Mouse (Mus musculus): Measurements from ENCODE around the gene Asb4. TPM values are rescaled to one million over a fixed set of nuclear protein-coding genes. Genes with fewer than 3 reads are reported as not detected.

Asb4 gene
- polyA plus RNA-seq, 1 experiment from 2014 or later = 50.5 TPM

DNA sequence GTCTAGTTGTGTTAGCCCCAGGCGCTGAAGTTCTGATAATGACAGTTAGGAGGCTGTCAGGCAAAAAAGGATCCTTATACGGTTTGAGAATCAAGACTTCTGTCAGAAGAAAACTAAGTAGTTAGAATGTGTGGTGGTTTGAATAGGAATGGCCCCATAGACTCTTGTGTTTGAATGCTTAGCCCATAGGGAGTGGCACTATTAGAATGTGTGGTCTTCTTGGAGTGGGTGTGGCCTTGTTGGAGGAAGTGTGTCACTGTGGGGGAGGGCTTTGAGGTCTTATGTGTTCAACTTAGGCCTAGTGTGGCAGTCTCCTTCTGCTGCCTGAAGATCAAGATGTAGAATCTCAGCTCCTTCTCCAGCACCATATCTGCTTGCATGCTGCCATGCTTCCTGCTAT is 43.8 kb downstream of the Asb4 start:
- no peak overlapping the region for H3K27ac ChIP-seq (ENCODE audit: poor library complexity, severe bottlenecking)
- 0 out of 2 replicates have a peak, but pooled peaks cover 3% of the 10 kb centered on the region for H3K4me1 ChIP-seq (replicated peaks)
- no peaks in the 10 kb centered on the region for H3K27me3 ChIP-seq (replicated peaks)
- peaks cover 29% of the 10 kb centered on the region for H3K36me3 ChIP-seq
- H3K4me2 ChIP-seq = no peak overlapping the region
- ATAC-seq (ENCODE audit: insufficient number of reproducible peaks, low FRiP score) = no peak
- H3K9me3 ChIP-seq (replicated peaks) = no peaks in the 10 kb centered on the region
- WGBS = 80% methylated on average over 2 of the region's 2 CpGs
- no peak overlapping the region for H3K9ac ChIP-seq
- no peak overlapping the region for H3K4me3 ChIP-seq

DNA sequence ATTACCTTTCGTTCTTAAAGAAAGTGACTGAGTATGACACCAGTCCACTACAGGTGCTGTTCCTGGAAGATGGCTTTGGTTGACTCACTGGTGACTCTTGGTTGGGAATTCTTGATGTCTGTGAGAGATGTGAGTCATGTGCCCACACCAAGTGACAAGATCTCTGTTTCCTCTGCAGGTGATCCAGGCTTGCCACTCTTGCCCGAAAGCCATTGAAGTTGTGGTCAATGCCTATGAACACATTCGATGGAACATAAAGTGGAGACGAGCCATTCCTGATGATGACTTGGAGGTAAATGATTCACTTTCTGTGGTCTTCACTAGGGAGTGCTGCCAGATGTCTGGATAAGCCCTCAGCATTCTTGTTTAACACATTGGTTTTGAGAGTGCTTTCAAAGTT is 46.4 kb downstream of the Asb4 start:
- Histone ChIP-seq H3K4me1 (replicated peaks) (0 out of 2 replicates have a peak, but pooled peaks cover 3% of the 10 kb centered on the region), H3K36me3 (peaks cover 21% of the 10 kb centered on the region), H3K4me3 (no peak overlapping the region), H3K9me3 (replicated peaks) (no peaks in the 10 kb centered on the region), H3K27ac (ENCODE audit: poor library complexity, severe bottlenecking) (no peak overlapping the region), H3K27me3 (replicated peaks) (no peaks in the 10 kb centered on the region), H3K4me2 (no peak overlapping the region), H3K9ac (no peak overlapping the region)
- no peak for ATAC-seq (ENCODE audit: insufficient number of reproducible peaks, low FRiP score)
- WGBS = 92% methylated on average over 4 of the region's 4 CpGs

DNA sequence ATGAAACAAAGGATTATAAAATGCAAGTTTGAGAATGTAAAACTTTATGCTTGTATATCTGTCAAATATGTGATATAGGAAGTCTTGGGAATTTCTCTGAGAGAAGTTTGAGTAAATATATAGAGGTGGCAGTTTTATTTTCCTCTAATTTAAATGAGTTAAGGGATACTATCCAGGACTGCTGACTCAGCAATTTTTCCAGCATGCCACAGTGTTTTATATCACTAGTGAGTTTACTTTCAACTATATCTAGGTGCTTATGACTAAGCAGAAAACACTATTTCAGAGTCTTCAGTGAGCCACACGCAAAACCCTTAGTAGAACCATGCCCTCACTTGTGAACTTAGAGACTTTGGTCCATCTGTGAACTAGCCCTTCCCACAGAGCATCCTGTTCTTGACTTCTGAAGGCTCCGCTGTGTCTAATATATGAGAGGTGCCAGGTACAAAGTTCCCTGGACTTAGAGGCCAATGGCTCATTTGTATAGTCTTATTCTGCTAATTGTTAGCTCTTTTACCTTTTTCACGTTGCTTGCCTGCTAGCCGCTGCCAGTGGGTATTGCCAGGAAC is 46.9 kb downstream of the Asb4 start:
- ATAC-seq (ENCODE audit: insufficient number of reproducible peaks, low FRiP score) = no peak
- 90% methylated on average over 4 of the region's 4 CpGs for WGBS
- Histone ChIP-seq H3K9me3 (replicated peaks) (no peaks in the 10 kb centered on the region), H3K4me2 (no peak overlapping the region), H3K36me3 (peaks cover 21% of the 10 kb centered on the region), H3K9ac (no peak overlapping the region), H3K4me3 (no peak overlapping the region), H3K4me1 (replicated peaks) (0 out of 2 replicates have a peak, but pooled peaks cover 2% of the 10 kb centered on the region), H3K27me3 (replicated peaks) (no peaks in the 10 kb centered on the region), H3K27ac (ENCODE audit: poor library complexity, severe bottlenecking) (no peak overlapping the region)

DNA sequence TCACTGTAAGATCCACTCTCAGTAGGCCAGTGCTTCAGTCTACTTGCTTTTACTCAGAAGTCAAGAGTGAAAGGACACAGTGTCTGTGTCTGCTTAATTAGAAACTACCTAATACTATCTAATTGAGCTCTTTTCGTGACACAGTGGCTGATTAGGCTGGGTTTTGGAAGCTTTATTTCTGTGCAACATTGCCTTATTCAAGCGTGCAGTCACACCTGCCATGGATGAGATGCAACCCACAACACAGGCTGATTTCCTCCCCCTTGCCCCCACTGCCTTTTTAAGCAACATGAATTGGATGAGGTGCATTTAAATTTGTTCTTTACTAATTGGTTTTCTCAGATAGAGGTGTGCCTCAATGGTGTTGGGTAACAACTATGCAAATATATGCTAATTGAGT is 50.7 kb downstream of the Asb4 start:
- 80% methylated on average over 2 of the region's 2 CpGs for WGBS

DNA sequence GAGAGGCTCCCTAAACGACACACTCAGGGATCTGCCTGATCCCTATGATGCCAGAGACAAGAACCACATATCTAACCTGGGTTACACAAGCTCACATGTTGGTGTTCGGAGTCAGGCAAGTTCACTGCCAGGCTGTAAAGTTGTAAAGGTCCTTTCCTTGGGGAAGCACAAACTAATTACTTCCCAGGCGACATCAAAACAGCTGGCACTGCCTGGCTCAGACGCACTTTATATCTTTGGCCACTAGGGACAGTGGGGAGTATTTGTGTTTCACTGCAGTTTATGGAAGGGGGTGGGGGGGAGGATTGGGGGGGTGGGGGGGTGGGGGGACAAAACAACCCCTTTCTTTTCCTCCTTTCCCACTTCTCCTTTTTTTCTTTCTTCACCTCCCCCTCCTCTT is 54.6 kb downstream of the Asb4 start:
- Histone ChIP-seq H3K9me3 (replicated peaks) (no peaks in the 10 kb centered on the region), H3K27me3 (replicated peaks) (no peaks in the 10 kb centered on the region), H3K4me2 (no peak overlapping the region), H3K9ac (no peak overlapping the region), H3K27ac (ENCODE audit: poor library complexity, severe bottlenecking) (no peak overlapping the region), H3K4me3 (no peak overlapping the region), H3K36me3 (no peaks in the 10 kb centered on the region), H3K4me1 (replicated peaks) (peaks cover 15% of the 10 kb centered on the region)
- WGBS = 52% methylated on average over 4 of the region's 4 CpGs
- ATAC-seq (ENCODE audit: insufficient number of reproducible peaks, low FRiP score) = no peak

More for the DNA sequence above, 50.7 kb downstream of the Asb4 start:
- Histone ChIP-seq H3K4me1 (replicated peaks) (no peaks in the 10 kb centered on the region), H3K36me3 (peaks cover 17% of the 10 kb centered on the region), H3K4me3 (no peak overlapping the region), H3K9me3 (replicated peaks) (no peaks in the 10 kb centered on the region), H3K27ac (ENCODE audit: poor library complexity, severe bottlenecking) (no peak overlapping the region), H3K4me2 (no peak overlapping the region), H3K9ac (no peak overlapping the region), H3K27me3 (replicated peaks) (no peaks in the 10 kb centered on the region)
- ATAC-seq (ENCODE audit: insufficient number of reproducible peaks, low FRiP score) = no peak

DNA sequence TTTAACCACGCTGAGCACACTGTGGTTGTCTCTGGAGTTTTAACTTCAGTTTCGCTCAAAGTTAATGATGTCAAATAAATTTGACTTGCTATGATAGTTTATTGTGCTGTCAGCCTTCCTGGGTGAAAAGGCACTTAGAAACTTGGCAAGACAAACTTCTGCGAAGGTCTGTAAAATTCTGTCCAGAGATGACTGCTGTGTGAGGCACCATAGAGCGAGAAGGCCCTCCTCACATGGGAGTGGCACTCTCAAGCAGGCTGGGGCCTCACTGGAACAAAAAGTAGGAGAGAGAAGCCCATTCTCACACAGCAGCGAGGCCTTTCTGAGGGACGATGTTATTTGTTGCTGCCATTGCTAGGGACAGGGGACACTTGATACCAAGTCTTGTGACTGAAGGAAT is 58.0 kb downstream of the Asb4 start:
- Histone ChIP-seq H3K9me3 (replicated peaks) (no peaks in the 10 kb centered on the region), H3K4me3 (no peak overlapping the region), H3K4me2 (no peak overlapping the region), H3K36me3 (no peaks in the 10 kb centered on the region), H3K27me3 (replicated peaks) (no peaks in the 10 kb centered on the region), H3K27ac (ENCODE audit: poor library complexity, severe bottlenecking) (no peak overlapping the region), H3K4me1 (replicated peaks) (peaks cover 24% of the 10 kb centered on the region), H3K9ac (no peak overlapping the region)
- WGBS = 84% methylated on average over 6 of the region's 6 CpGs
- ATAC-seq (ENCODE audit: insufficient number of reproducible peaks, low FRiP score) = no peak

DNA sequence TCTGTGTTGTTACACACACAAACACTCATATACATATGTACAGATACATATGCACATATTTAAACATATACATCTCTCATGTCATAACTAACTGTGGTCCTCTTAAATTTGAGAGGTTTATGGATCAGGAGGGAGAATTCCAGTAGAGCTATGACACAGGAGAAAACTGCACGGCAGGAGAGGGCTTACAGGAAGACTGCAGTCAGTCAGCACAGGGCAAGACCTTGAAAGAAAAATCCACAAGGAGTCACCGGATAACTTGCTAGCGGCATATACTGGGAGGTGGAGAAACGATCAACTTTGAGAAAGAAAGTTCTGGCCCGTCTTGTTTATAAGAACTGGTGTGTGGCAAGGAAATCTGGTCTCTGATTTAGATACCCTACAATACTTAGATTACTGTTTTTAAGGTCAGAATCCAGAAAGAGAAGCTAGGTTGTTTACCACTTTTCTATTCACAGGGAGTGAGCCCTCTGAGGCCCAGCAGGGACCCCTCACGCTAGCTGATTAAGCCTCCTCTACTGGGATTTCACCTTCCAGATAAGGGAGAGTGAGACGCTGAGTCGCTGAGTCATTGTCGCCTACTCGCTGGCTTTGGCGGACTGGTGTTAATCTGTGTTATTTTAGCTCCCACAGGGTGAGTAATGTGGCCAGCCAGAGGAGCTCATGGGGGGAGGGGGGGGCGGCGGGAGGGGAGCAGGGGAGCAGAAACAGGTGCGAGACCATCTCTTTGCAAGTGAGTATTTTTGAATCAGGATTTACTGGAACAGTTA is 59.3 kb downstream of the Asb4 start:
- Histone ChIP-seq H3K4me3 (peak overlapping the region; percentile 17), H3K27ac (ENCODE audit: poor library complexity, severe bottlenecking) (peak overlapping the region; percentile 88), H3K9ac (0 out of 2 replicates have a peak overlapping the region, but pooled peaks have one; percentile 23), H3K36me3 (no peaks in the 10 kb centered on the region), H3K4me2 (peak overlapping the region; percentile 63), H3K4me1 (replicated peaks) (peaks cover 24% of the 10 kb centered on the region), H3K27me3 (replicated peaks) (no peaks in the 10 kb centered on the region), H3K9me3 (replicated peaks) (no peaks in the 10 kb centered on the region)
- ATAC-seq (ENCODE audit: insufficient number of reproducible peaks, low FRiP score) = peak; percentile 89
- WGBS = under 1% methylated on average over 14 of the region's 14 CpGs

DNA sequence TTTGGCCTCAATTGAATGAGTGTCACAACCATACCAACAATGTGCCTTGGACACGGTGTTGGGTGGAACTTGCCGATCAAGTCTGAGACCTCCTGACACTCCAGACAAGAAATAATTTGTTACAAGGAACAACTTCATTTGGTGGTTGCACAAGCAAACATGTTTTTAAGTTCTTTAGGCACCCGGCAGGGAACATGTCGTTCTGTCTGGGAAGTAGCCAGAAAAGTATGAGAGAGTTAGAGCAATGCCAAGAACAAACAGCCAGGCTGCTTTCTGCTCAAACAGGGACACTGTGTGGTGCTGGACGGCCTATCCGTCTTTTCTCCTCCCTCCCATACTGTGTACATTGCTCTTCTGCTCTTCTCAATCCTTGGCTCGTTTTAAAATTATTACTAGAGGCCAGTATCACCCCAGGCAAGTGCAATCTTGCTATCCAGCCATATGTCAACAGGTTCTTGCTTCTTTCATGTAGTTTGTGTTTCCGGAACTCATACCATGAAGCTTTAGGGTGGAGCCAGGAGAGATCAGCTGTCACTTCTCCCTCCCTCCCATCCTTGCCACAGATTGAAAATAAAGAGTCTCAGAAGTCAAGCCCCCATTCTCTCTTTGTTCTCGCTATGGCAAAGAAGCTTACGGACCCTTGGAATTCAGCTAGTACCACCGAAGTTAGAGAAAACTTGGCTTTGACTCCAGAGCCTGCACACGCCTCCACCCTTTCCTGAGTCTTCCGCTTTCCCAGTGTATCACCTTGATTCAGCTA is 60.1 kb downstream of the Asb4 start:
- Histone ChIP-seq H3K4me1 (replicated peaks) (peaks cover 25% of the 10 kb centered on the region), H3K27ac (ENCODE audit: poor library complexity, severe bottlenecking) (peak overlapping the region; percentile 88), H3K9ac (0 out of 2 replicates have a peak overlapping the region, but pooled peaks have one; percentile 23), H3K4me3 (peak overlapping the region; percentile 17), H3K27me3 (replicated peaks) (no peaks in the 10 kb centered on the region), H3K36me3 (no peaks in the 10 kb centered on the region), H3K4me2 (peak overlapping the region; percentile 63), H3K9me3 (replicated peaks) (no peaks in the 10 kb centered on the region)
- peak; percentile 41 for ATAC-seq (ENCODE audit: insufficient number of reproducible peaks, low FRiP score)
- WGBS = 17% methylated on average over 13 of the region's 13 CpGs

DNA sequence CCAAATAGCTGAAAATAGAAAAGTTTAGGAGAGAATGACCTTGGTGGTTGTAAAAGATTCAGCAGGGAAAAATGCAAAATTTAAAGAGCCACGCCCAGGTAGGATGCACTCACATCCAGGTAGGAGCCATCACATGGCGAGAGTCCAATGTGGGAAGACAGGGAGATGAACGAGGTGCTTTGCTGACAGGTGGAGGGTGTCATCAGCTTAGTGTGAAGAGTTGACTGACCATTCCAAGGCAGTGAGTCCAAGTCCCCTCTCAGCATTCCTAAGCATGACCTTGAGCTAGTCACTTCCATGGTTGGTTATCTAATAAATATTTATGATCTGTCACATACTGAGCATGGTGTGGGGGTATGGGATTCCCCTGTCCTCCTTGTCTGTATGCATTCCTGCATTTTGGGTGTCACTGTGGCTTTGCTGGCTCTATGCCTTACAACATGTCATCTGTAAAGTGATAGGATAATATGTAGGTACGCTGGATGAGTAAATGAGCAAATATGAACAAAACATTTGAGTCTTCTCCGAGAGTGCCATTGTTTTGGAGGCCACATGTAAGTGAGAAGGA is 61.2 kb downstream of the Asb4 start:
- Histone ChIP-seq H3K4me3 (no peak overlapping the region), H3K27me3 (replicated peaks) (no peaks in the 10 kb centered on the region), H3K9ac (no peak overlapping the region), H3K4me1 (replicated peaks) (peaks cover 27% of the 10 kb centered on the region), H3K9me3 (replicated peaks) (no peaks in the 10 kb centered on the region), H3K36me3 (no peaks in the 10 kb centered on the region), H3K27ac (ENCODE audit: poor library complexity, severe bottlenecking) (no peak overlapping the region), H3K4me2 (no peak overlapping the region)
- WGBS = 87% methylated on average over 5 of the region's 5 CpGs
- no peak for ATAC-seq (ENCODE audit: insufficient number of reproducible peaks, low FRiP score)

DNA sequence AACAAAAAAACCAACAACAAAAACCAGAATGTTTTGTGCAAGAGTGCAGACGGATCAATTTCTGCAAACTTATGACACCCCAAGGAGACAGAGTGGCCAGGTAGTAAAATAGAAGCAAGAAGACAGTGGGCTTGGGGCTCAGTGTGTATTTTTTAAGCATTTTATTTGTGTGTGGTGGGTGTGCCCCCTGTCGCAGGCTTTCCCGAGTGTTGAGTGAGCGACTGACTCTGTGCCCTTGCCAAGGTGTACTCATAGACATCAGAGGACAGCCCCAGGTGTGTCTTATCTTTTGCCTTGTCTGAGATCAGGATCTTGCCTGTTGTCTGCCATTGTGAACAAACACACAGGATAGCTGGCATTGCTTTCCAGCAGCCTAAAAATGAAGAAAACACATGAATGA is 63.8 kb downstream of the Asb4 start:
- ATAC-seq (ENCODE audit: insufficient number of reproducible peaks, low FRiP score) = no peak
- WGBS = 84% methylated on average over 4 of the region's 4 CpGs
- no peak overlapping the region for H3K9ac ChIP-seq

DNA sequence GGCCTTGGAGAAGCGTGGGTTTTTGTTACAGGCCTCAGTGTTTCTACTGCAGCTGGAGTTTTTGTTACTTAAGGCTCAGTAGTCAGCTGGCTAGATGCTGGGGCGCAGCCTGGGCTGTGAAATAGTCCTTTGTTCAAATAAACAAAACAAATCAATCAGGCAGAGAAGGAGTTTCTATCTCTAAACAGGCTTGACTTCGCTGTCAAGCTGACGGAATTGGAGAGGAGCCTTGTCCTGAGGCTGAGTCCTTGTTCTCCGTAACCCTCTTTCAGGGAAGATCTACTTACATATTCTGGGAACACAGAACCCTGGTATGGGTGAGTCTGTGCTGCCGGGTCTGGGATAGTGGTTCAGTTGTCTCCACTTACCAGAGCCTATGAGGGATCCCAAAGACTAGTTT is 64.4 kb downstream of the Asb4 start:
- Histone ChIP-seq H3K4me2 (no peak overlapping the region), H3K27ac (ENCODE audit: poor library complexity, severe bottlenecking) (no peak overlapping the region), H3K4me1 (replicated peaks) (peaks cover 14% of the 10 kb centered on the region), H3K4me3 (no peak overlapping the region), H3K36me3 (no peaks in the 10 kb centered on the region), H3K27me3 (replicated peaks) (no peaks in the 10 kb centered on the region), H3K9me3 (replicated peaks) (no peaks in the 10 kb centered on the region), H3K9ac (no peak overlapping the region)
- 71% methylated on average over 6 of the region's 6 CpGs for WGBS
- ATAC-seq (ENCODE audit: insufficient number of reproducible peaks, low FRiP score) = no peak

More for the DNA sequence above, 63.8 kb downstream of the Asb4 start:
- Histone ChIP-seq H3K27ac (ENCODE audit: poor library complexity, severe bottlenecking) (no peak overlapping the region), H3K4me3 (no peak overlapping the region), H3K4me1 (replicated peaks) (peaks cover 18% of the 10 kb centered on the region), H3K9me3 (replicated peaks) (no peaks in the 10 kb centered on the region), H3K36me3 (no peaks in the 10 kb centered on the region), H3K27me3 (replicated peaks) (no peaks in the 10 kb centered on the region), H3K4me2 (no peak overlapping the region)
